Mouse (Mus musculus) myocyte (in vitro differentiated cells): ENCODE data around the gene Cklf. TPM values are rescaled to one million over a fixed set of nuclear protein-coding genes. Genes with fewer than 3 reads are reported as not detected.

Experiments used
- H3K27me3 ChIP-seq: one replicate; pipeline ENCODE4 v1.6.1; 2011; ENCODE audit not compliant: control insufficient read depth, insufficient read depth, insufficient read length
- H3K36me3 ChIP-seq: one replicate; pipeline ENCODE4 v1.6.1; 2011; ENCODE audit not compliant: control insufficient read depth, insufficient read depth
- H3K4me2 ChIP-seq: one replicate; pipeline ENCODE4 v1.6.1; 2011; ENCODE audit warnings: low read depth, control low read depth
- H3K4me3 ChIP-seq: one replicate; pipeline ENCODE4 v1.5.1; 2011; ENCODE audit warnings: mild to moderate bottlenecking, control low read depth, moderate library complexity
- H3K79me2 ChIP-seq: one replicate; pipeline ENCODE4 v1.6.1; 2011; ENCODE audit not compliant: control insufficient read depth, insufficient read depth
- H3ac ChIP-seq: one replicate; pipeline ENCODE4 v1.6.1; 2011; ENCODE audit not compliant: control insufficient read depth, insufficient read length
- CEBPB ChIP-seq: IDR thresholded peaks from 2 replicates; pipeline ENCODE4 v1.6.1; 2011; ENCODE audit warnings: mild to moderate bottlenecking, moderate library complexity; ENCODE audit not compliant: poor library complexity, insufficient read depth, severe bottlenecking
- E2F4 ChIP-seq: IDR thresholded peaks from one replicate; pipeline ENCODE4 v1.6.1; 2011; ENCODE audit warnings: mild to moderate bottlenecking, control low read depth, moderate library complexity; ENCODE audit not compliant: insufficient read depth
- MAX ChIP-seq: IDR thresholded peaks from one replicate; pipeline ENCODE4 v1.6.1; 2011; ENCODE audit warnings: low read depth, mild to moderate bottlenecking, control low read depth
- MYOD1 ChIP-seq, 3 experiments: IDR thresholded peaks; one replicate each; pipeline ENCODE4 v1.6.1; 2011; ENCODE audit warnings: control low read depth in 2 of 3, low read depth in 2 of 3, mild to moderate bottlenecking in 2 of 3, moderate library complexity in 1 of 3; ENCODE audit not compliant: insufficient read length in 2 of 3, control insufficient read depth in 1 of 3
- MYOG ChIP-seq, 3 experiments: IDR thresholded peaks; one replicate each; pipeline ENCODE4 v1.6.1; 2011; ENCODE audit warnings: control low read depth in 2 of 3, low read depth in 2 of 3, mild to moderate bottlenecking in 2 of 3; ENCODE audit not compliant: insufficient read length in 2 of 3, control insufficient read depth in 1 of 3, insufficient read depth in 1 of 3
- POLR2A ChIP-seq: IDR thresholded peaks from one replicate; pipeline ENCODE4 v1.6.1; 2011; ENCODE audit warnings: low read depth, mild to moderate bottlenecking, control low read depth, moderate library complexity; ENCODE audit not compliant: insufficient read length
- POLR2AphosphoS2 ChIP-seq: IDR thresholded peaks from one replicate; pipeline ENCODE4 v1.6.1; 2011; ENCODE audit warnings: low read depth, control low read depth; ENCODE audit not compliant: insufficient read length
- REST ChIP-seq: IDR thresholded peaks from one replicate; pipeline ENCODE4 v1.6.1; 2011; ENCODE audit warnings: mild to moderate bottlenecking, control low read depth, moderate library complexity; ENCODE audit not compliant: insufficient read depth, insufficient read length
- SRF ChIP-seq: IDR thresholded peaks from one replicate; pipeline ENCODE4 v1.6.1; 2011; ENCODE audit warnings: low read depth; ENCODE audit not compliant: control insufficient read depth, insufficient read length
- TCF12 ChIP-seq: IDR thresholded peaks from one replicate; pipeline ENCODE4 v1.6.1; 2011; ENCODE audit warnings: mild to moderate bottlenecking, control low read depth; ENCODE audit not compliant: poor library complexity, insufficient read depth, severe bottlenecking
- TCF3 ChIP-seq: IDR thresholded peaks from one replicate; pipeline ENCODE4 v1.6.1; 2011; ENCODE audit warnings: low read depth, control low read depth; ENCODE audit not compliant: insufficient read length
- USF1 ChIP-seq: IDR thresholded peaks from one replicate; pipeline ENCODE4 v1.6.1; 2011; ENCODE audit warnings: low read depth, mild to moderate bottlenecking, control low read depth, moderate library complexity
- polyA plus RNA-seq: library from polyadenylated mRNA; unstranded; fragments of >200 nt; fragmentation: generic; extraction: Trizol; gene quantifications from one replicate; pipeline ENCODE4 v1.2.1, GENCODE M21; 2012; ENCODE audit warnings: missing spikeins

The Cklf gene
- 12.2 TPM for polyA plus RNA-seq

DNA sequence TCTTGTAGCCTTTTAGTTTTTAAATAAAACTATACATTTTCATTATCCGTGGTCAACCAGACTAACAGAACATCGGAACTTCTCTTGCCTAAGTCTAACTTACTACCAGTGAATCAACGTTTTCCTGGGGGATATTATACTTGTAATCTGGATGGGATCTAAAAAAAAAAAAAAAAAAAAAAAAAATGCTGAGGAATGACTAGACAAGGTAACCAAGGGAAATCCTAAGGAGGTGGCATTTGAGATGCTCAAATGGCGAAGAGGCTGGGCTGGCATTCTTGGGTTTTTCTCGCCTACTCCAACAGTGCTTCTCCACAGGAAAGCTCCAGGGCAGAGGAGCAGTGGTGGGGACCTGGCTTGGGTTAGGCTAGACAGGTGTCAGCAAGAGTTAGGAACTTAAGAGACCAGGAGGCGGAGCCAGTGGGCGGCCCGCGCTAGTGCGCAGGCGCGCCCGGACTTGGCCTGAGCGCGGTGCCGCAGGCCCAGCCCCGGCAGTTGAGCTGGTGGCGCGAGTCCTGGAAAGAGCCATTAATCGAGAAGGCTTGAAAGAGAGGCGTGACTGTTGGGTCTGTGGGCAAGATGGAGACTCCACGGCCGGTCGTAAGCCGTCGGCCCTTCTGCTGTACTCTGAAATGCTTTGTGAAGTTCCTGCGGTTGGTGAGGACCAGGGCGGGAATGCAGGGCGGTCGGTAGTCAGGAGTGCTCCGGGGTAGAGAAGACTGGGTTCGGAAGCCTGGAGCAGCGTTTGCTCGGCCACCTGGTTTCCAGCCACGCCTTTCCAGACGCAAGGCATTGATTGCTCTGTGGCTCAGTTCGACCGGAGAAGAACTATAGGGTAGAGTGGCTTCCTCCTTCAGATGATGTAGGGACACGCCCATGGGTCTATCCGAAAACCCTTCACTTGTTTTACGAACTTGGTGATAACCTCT lies at the start of gene Cklf:
Gene Cklf, plus strand, starts transcription at position 423 of the 929 bp plus-strand sequence.
- no peak within 1 kb of the TSS for H3ac ChIP-seq
- peak in 2 of 3 experiments; percentile 36 to 55 for TF ChIP-seq MYOD1 (IDR thresholded peaks at IDR 0.05; ENCODE audit: control insufficient read depth in 1 of 3, insufficient read length in 2 of 3, low read depth in 2 of 3)
- TF ChIP-seq POLR2A = peak; percentile 77
- TF ChIP-seq E2F4 = no peak
- TF ChIP-seq TCF3 = no peak
- TF ChIP-seq TCF12 = no peak
- TF ChIP-seq CEBPB = no peak
- peak in 1 of 3 experiments; percentile 33 for TF ChIP-seq MYOG (IDR thresholded peaks at IDR 0.05; ENCODE audit: control insufficient read depth in 1 of 3, insufficient read depth in 1 of 3, insufficient read length in 2 of 3, low read depth in 2 of 3)
- no peak for TF ChIP-seq REST
- no peak for TF ChIP-seq MAX
- peak; percentile 73 for TF ChIP-seq POLR2AphosphoS2
- TF ChIP-seq USF1 = no peak
- TF ChIP-seq SRF = no peak
- no peaks in the 10 kb centered on the region for H3K27me3 ChIP-seq

GRCm38 (mm10) chr8:104201622-104202021 lies 49.0 kb upstream of the Cklf start:
- no peaks in the 10 kb centered on the region for H3K36me3 ChIP-seq
- no peaks in the 10 kb centered on the region for H3K27me3 ChIP-seq
- TF ChIP-seq MYOD1 (IDR thresholded peaks at IDR 0.05; ENCODE audit: control insufficient read depth in 1 of 3, insufficient read length in 2 of 3, low read depth in 2 of 3) (no peak), CEBPB (no peak), SRF (no peak), MAX (no peak), REST (no peak), MYOG (IDR thresholded peaks at IDR 0.05; ENCODE audit: control insufficient read depth in 1 of 3, insufficient read depth in 1 of 3, insufficient read length in 2 of 3, low read depth in 2 of 3) (no peak), TCF12 (no peak), POLR2A (no peak), E2F4 (no peak), TCF3 (no peak), USF1 (no peak), POLR2AphosphoS2 (no peak)
- H3K79me2 ChIP-seq = no peaks in the 10 kb centered on the region
- no peak overlapping the region for H3K4me3 ChIP-seq
- no peak overlapping the region for H3ac ChIP-seq
- H3K4me2 ChIP-seq = no peak overlapping the region

More for the DNA sequence above, at the start of gene Cklf:
- peak within 1 kb of the TSS; percentile 88 for H3K4me2 ChIP-seq
- no peaks in the 10 kb centered on the region for H3K36me3 ChIP-seq
- no peaks in the 10 kb centered on the region for H3K79me2 ChIP-seq
- H3K4me3 ChIP-seq = peak within 1 kb of the TSS; percentile 57

DNA sequence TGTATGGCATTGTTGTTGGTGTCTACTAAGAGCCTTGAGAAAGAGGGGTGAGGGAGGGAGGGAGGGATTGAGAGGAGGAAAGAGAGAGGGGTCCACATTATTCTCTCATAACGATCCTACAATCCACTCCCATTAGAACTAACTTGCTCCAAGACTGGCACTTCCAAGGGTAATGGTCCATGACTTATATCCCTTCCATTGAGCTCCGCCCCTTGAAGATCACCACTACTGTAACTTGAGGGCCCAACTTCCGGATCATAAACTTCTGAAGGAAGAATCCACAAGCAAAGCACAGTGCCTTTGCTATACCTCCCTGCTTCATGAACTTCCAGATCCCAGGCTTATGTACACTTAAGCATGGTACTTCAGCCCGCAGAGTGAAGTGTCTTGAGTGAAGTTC lies 48.3 kb upstream of the Cklf start:
- no peak overlapping the region for H3K4me2 ChIP-seq
- TF ChIP-seq MAX (no peak), POLR2AphosphoS2 (no peak), MYOD1 (IDR thresholded peaks at IDR 0.05; ENCODE audit: control insufficient read depth in 1 of 3, insufficient read length in 2 of 3, low read depth in 2 of 3) (no peak), POLR2A (no peak), REST (no peak), E2F4 (no peak), SRF (no peak), MYOG (IDR thresholded peaks at IDR 0.05; ENCODE audit: control insufficient read depth in 1 of 3, insufficient read depth in 1 of 3, insufficient read length in 2 of 3, low read depth in 2 of 3) (no peak), TCF12 (no peak), USF1 (no peak), TCF3 (no peak), CEBPB (no peak)
- no peak overlapping the region for H3K4me3 ChIP-seq
- no peaks in the 10 kb centered on the region for H3K36me3 ChIP-seq
- H3K27me3 ChIP-seq = no peaks in the 10 kb centered on the region
- H3K79me2 ChIP-seq = no peaks in the 10 kb centered on the region
- no peak overlapping the region for H3ac ChIP-seq

DNA sequence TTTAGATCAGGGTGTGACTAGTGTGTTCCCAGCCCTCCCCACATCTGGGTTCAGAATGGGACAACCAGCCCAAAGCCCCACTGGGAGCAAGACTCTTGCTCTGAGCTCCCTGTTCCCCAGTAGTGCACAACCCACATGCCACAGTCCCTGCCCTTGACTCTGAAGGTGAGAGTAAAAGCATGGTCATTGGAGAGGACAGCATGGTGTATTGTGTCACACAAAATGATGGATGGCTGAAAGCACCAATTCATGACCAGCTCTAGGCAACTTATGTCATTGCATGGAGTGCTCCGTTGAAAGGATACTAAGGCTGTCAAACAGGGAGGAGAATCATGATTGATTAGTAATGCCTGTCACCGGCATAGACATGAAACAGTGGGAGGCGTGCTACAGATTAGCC lies 45.4 kb upstream of the Cklf start:
- no peak overlapping the region for H3K4me3 ChIP-seq
- no peaks in the 10 kb centered on the region for H3K79me2 ChIP-seq
- TF ChIP-seq MYOD1 (IDR thresholded peaks at IDR 0.05; ENCODE audit: control insufficient read depth in 1 of 3, insufficient read length in 2 of 3, low read depth in 2 of 3) = no peak
- TF ChIP-seq CEBPB = no peak
- TF ChIP-seq TCF3 = no peak
- TF ChIP-seq MAX = no peak
- TF ChIP-seq TCF12 = no peak
- no peak for TF ChIP-seq POLR2A
- TF ChIP-seq USF1 = no peak
- TF ChIP-seq MYOG (IDR thresholded peaks at IDR 0.05; ENCODE audit: control insufficient read depth in 1 of 3, insufficient read depth in 1 of 3, insufficient read length in 2 of 3, low read depth in 2 of 3) = no peak
- TF ChIP-seq POLR2AphosphoS2 = no peak
- TF ChIP-seq SRF = no peak
- no peak for TF ChIP-seq E2F4
- no peak for TF ChIP-seq REST
- H3K4me2 ChIP-seq = no peak overlapping the region
- no peaks in the 10 kb centered on the region for H3K27me3 ChIP-seq
- H3ac ChIP-seq = no peak overlapping the region
- no peaks in the 10 kb centered on the region for H3K36me3 ChIP-seq
